Mouse (Mus musculus): ENCODE results near the gene Acot7. TPM values are rescaled to one million over a fixed set of nuclear protein-coding genes. Genes with fewer than 3 reads are reported as not detected.
A peak's percentile ranks its signal among the peaks of the same experiment; 100 is the strongest.

Gene Acot7
- polyA plus RNA-seq, 1 experiment from 2014 or later = 64.4 TPM

GRCm38 (mm10) chr4:152202905-152203304, 25.0 kb downstream of the Acot7 start:
- no peaks in the 10 kb centered on the region for H3K9me3 ChIP-seq
- no peak overlapping the region for H3K4me3 ChIP-seq
- H3K36me3 ChIP-seq (replicated peaks) = no peaks in the 10 kb centered on the region
- H3K4me1 ChIP-seq = peaks cover 21% of the 10 kb centered on the region
- WGBS = 89% methylated on average over 3 of the region's 3 CpGs
- no peak for DNase-seq (ENCODE audit: extremely low spot score, low spot score)
- no peaks in the 10 kb centered on the region for H3K27me3 ChIP-seq (ENCODE audit: poor library complexity, severe bottlenecking)
- no peak overlapping the region for H3K27ac ChIP-seq

- H3K9me3 ChIP-seq = no peaks in the 10 kb centered on the region
- no peak for DNase-seq (ENCODE audit: extremely low spot score, low spot score)
- H3K4me1 ChIP-seq = peaks cover 25% of the 10 kb centered on the region
- no peak overlapping the region for H3K27ac ChIP-seq
- H3K36me3 ChIP-seq (replicated peaks) = no peaks in the 10 kb centered on the region; the same call in 1 of the 2 replicates
- H3K4me3 ChIP-seq = no peak overlapping the region
- 91% methylated on average over 6 of the region's 6 CpGs for WGBS
- no peaks in the 10 kb centered on the region for H3K27me3 ChIP-seq (ENCODE audit: poor library complexity, severe bottlenecking)
Measured at GRCm38 (mm10) chr4:152204663-152205062, 26.7 kb downstream of the Acot7 start.

GRCm38 (mm10) chr4:152206199-152206598, 28.3 kb downstream of the Acot7 start:
- Histone ChIP-seq H3K27me3 (ENCODE audit: poor library complexity, severe bottlenecking) (no peaks in the 10 kb centered on the region), H3K4me1 (peaks cover 25% of the 10 kb centered on the region), H3K36me3 (replicated peaks) (peaks cover 3% of the 10 kb centered on the region), H3K27ac (no peak overlapping the region), H3K4me3 (no peak overlapping the region), H3K9me3 (no peaks in the 10 kb centered on the region)
- WGBS = 74% methylated on average over 6 of the region's 6 CpGs
- DNase-seq (ENCODE audit: extremely low spot score, low spot score) = no peak

GRCm38 (mm10) chr4:152209623-152210022, 31.7 kb downstream of the Acot7 start:
- Histone ChIP-seq H3K36me3 (replicated peaks) (peaks cover 3% of the 10 kb centered on the region), H3K4me3 (no peak overlapping the region)
- WGBS = 75% methylated on average over 4 of the region's 4 CpGs

GRCm38 (mm10) chr4:152212091-152212505, 34.2 kb downstream of the Acot7 start:
- H3K36me3 ChIP-seq (replicated peaks) = peaks cover 3% of the 10 kb centered on the region
- H3K4me3 ChIP-seq = no peak overlapping the region
- 89% methylated on average over 6 of the region's 6 CpGs for WGBS

More at GRCm38 (mm10) chr4:152209623-152210022, 31.7 kb downstream of the Acot7 start:
- H3K4me1 ChIP-seq = peaks cover 21% of the 10 kb centered on the region
- H3K27me3 ChIP-seq (ENCODE audit: poor library complexity, severe bottlenecking) = 0 out of 2 replicates have a peak, but pooled peaks cover 7% of the 10 kb centered on the region
- no peak for DNase-seq (ENCODE audit: extremely low spot score, low spot score)
- H3K9me3 ChIP-seq = no peaks in the 10 kb centered on the region
- H3K27ac ChIP-seq = no peak overlapping the region

GRCm38 (mm10) chr4:152212531-152212930, 34.6 kb downstream of the Acot7 start:
- WGBS = 36% methylated on average over 5 of the region's 5 CpGs
- peaks cover 13% of the 10 kb centered on the region; the same call in 1 of the 2 replicates for H3K27me3 ChIP-seq (ENCODE audit: poor library complexity, severe bottlenecking)
- H3K4me1 ChIP-seq = peaks cover 19% of the 10 kb centered on the region
- H3K4me3 ChIP-seq = no peak overlapping the region
- H3K36me3 ChIP-seq (replicated peaks) = peaks cover 3% of the 10 kb centered on the region
- H3K9me3 ChIP-seq = no peaks in the 10 kb centered on the region
- H3K27ac ChIP-seq = no peak overlapping the region
- peak; percentile 41 for DNase-seq (ENCODE audit: extremely low spot score, low spot score)

More at GRCm38 (mm10) chr4:152212091-152212505, 34.2 kb downstream of the Acot7 start:
- DNase-seq (ENCODE audit: extremely low spot score, low spot score) = no peak
- H3K4me1 ChIP-seq = peaks cover 19% of the 10 kb centered on the region
- peaks cover 12% of the 10 kb centered on the region; the same call in 1 of the 2 replicates for H3K27me3 ChIP-seq (ENCODE audit: poor library complexity, severe bottlenecking)
- H3K9me3 ChIP-seq = no peaks in the 10 kb centered on the region
- H3K27ac ChIP-seq = no peak overlapping the region

GRCm38 (mm10) chr4:152212974-152213373, 35.0 kb downstream of the Acot7 start:
- no peak for DNase-seq (ENCODE audit: extremely low spot score, low spot score)
- H3K9me3 ChIP-seq = no peaks in the 10 kb centered on the region
- 64% methylated on average over 11 of the region's 11 CpGs for WGBS
- no peak overlapping the region for H3K27ac ChIP-seq
- peaks cover 19% of the 10 kb centered on the region for H3K4me1 ChIP-seq
- H3K27me3 ChIP-seq (ENCODE audit: poor library complexity, severe bottlenecking) = peaks cover 16% of the 10 kb centered on the region; the same call in 1 of the 2 replicates
- H3K4me3 ChIP-seq = no peak overlapping the region
- peaks cover 5% of the 10 kb centered on the region for H3K36me3 ChIP-seq (replicated peaks)

GRCm38 (mm10) chr4:152213760-152214480, 36.0 kb downstream of the Acot7 start:
- Histone ChIP-seq H3K27ac (no peak overlapping the region), H3K4me1 (peaks cover 19% of the 10 kb centered on the region), H3K27me3 (ENCODE audit: poor library complexity, severe bottlenecking) (peaks cover 25% of the 10 kb centered on the region), H3K4me3 (no peak overlapping the region), H3K36me3 (replicated peaks) (peaks cover 15% of the 10 kb centered on the region), H3K9me3 (no peaks in the 10 kb centered on the region)
- peak; percentile 90 for DNase-seq (ENCODE audit: extremely low spot score, low spot score)
- WGBS = 37% methylated on average over 6 of the region's 6 CpGs

- Histone ChIP-seq H3K27ac (no peak overlapping the region), H3K4me3 (no peak overlapping the region), H3K9me3 (no peaks in the 10 kb centered on the region), H3K27me3 (ENCODE audit: poor library complexity, severe bottlenecking) (peaks cover 33% of the 10 kb centered on the region), H3K4me1 (peaks cover 13% of the 10 kb centered on the region), H3K36me3 (replicated peaks) (peaks cover 21% of the 10 kb centered on the region)
- no peak for DNase-seq (ENCODE audit: extremely low spot score, low spot score)
- 86% methylated on average over 8 of the region's 8 CpGs for WGBS
Measured at GRCm38 (mm10) chr4:152214871-152215415, 37.0 kb downstream of the Acot7 start.

- 94% methylated on average over 3 of the region's 3 CpGs for WGBS
- H3K27ac ChIP-seq = no peak overlapping the region
- DNase-seq (ENCODE audit: extremely low spot score, low spot score) = no peak
Measured at GRCm38 (mm10) chr4:152219591-152219990, 41.7 kb downstream of the Acot7 start.

GRCm38 (mm10) chr4:152220771-152221410, 43.0 kb downstream of the Acot7 start:
- Histone ChIP-seq H3K36me3 (replicated peaks) (peaks cover 41% of the 10 kb centered on the region), H3K27ac (peak overlapping the region; percentile 27), H3K4me3 (no peak overlapping the region), H3K4me1 (peaks cover 27% of the 10 kb centered on the region), H3K27me3 (ENCODE audit: poor library complexity, severe bottlenecking) (peaks cover 50% of the 10 kb centered on the region), H3K9me3 (no peaks in the 10 kb centered on the region)
- 62% methylated on average over 7 of the region's 7 CpGs for WGBS
- no peak for DNase-seq (ENCODE audit: extremely low spot score, low spot score)

More at GRCm38 (mm10) chr4:152219591-152219990, 41.7 kb downstream of the Acot7 start:
- Histone ChIP-seq H3K27me3 (ENCODE audit: poor library complexity, severe bottlenecking) (peaks cover 50% of the 10 kb centered on the region), H3K4me1 (peaks cover 29% of the 10 kb centered on the region), H3K9me3 (no peaks in the 10 kb centered on the region), H3K4me3 (no peak overlapping the region), H3K36me3 (replicated peaks) (peaks cover 34% of the 10 kb centered on the region)

- Histone ChIP-seq H3K9me3 (no peaks in the 10 kb centered on the region), H3K36me3 (replicated peaks) (peaks cover 45% of the 10 kb centered on the region), H3K27ac (peak overlapping the region; percentile 46), H3K4me1 (peaks cover 27% of the 10 kb centered on the region), H3K4me3 (no peak overlapping the region), H3K27me3 (ENCODE audit: poor library complexity, severe bottlenecking) (peaks cover 50% of the 10 kb centered on the region)
- DNase-seq (ENCODE audit: extremely low spot score, low spot score) = peak; percentile 35
- 37% methylated on average over 9 of the region's 9 CpGs for WGBS
Measured at GRCm38 (mm10) chr4:152221411-152221887, 43.5 kb downstream of the Acot7 start.

All from forebrain, embryonic 10.5 days (tissue).